Mouse (Mus musculus) ES-E14 (cell line): ENCODE measurements at regions not wholly inside any gene's neighbourhood (a gene's known extent, or its start where the extent isn't known, plus 50 kb on each side); places are given as distances from the start of the nearest gene placed in this dataset.

Source experiments
- MAFK ChIP-seq: IDR thresholded peaks from 2 replicates; pipeline ENCODE4 v1.6.1; 2014; ENCODE audit warnings: mild to moderate bottlenecking, low read depth, low read length, inconsistent platforms; ENCODE audit not compliant: insufficient read depth
- ZC3H11A ChIP-seq: IDR thresholded peaks from 2 replicates; pipeline ENCODE4 v1.6.1; 2012; ENCODE audit warnings: low read depth, mild to moderate bottlenecking, inconsistent platforms, low read length, borderline replicate concordance

- no peak for TF ChIP-seq MAFK
- no peak for TF ChIP-seq ZC3H11A
These were observed 107.0 kb upstream of the Fggy start for GRCm38 (mm10) chr4:95450286-95450685.
